Mouse (Mus musculus): ENCODE measurements around the gene Hoxa9. TPM values are rescaled to one million over a fixed set of nuclear protein-coding genes. Genes with fewer than 3 reads are reported as not detected.

Hoxa9 gene
- polyA plus RNA-seq, 1 experiment: not detected

- Histone ChIP-seq H3K4me1 (ENCODE audit: control insufficient read depth, insufficient read depth, low read length) (no peaks in the 10 kb centered on the region), H3K27ac (ENCODE audit: insufficient read depth, low read depth, low read length) (no peak overlapping the region), H3K4me3 (ENCODE audit: insufficient read depth, low read length) (no peak overlapping the region)
- TF ChIP-seq CTCF (IDR thresholded peaks at IDR 0.05; ENCODE audit: low read depth, low read length) (no peak), POLR2A (IDR thresholded peaks at IDR 0.05; ENCODE audit: borderline replicate concordance, low read depth, low read length) (no peak)
Measured at GRCm38 (mm10) chr6:52223939-52224760, 6.7 kb downstream of the Hoxa9 start.

GRCm38 (mm10) chr6:52222729-52223128, 8.2 kb downstream of the Hoxa9 start:
- H3K4me3 ChIP-seq (ENCODE audit: insufficient read depth, low read length): no peak overlapping the region
- TF ChIP-seq CTCF (IDR thresholded peaks at IDR 0.05; ENCODE audit: low read depth, low read length): no peak
- TF ChIP-seq POLR2A (IDR thresholded peaks at IDR 0.05; ENCODE audit: borderline replicate concordance, low read depth, low read length): no peak
- no peak overlapping the region for H3K27ac ChIP-seq (ENCODE audit: insufficient read depth, low read depth, low read length)
- no peaks in the 10 kb centered on the region for H3K4me1 ChIP-seq (ENCODE audit: control insufficient read depth, insufficient read depth, low read length)

GRCm38 (mm10) chr6:52221993-52222685, 8.8 kb downstream of the Hoxa9 start:
- peak overlapping the region; percentile 30 for H3K4me3 ChIP-seq (ENCODE audit: insufficient read depth, low read length)

GRCm38 (mm10) chr6:52221337-52221992, 9.4 kb downstream of the Hoxa9 start, which contains the start of gene Hoxa7:
Hoxa7 (minus strand) TSS chr6:52221854.
- TF ChIP-seq CTCF (IDR thresholded peaks at IDR 0.05; ENCODE audit: low read depth, low read length) (peak; percentile 65), POLR2A (IDR thresholded peaks at IDR 0.05; ENCODE audit: borderline replicate concordance, low read depth, low read length) (no peak)
- Histone ChIP-seq H3K27ac (ENCODE audit: insufficient read depth, low read depth, low read length) (no peak within 1 kb of the TSS), H3K4me1 (ENCODE audit: control insufficient read depth, insufficient read depth, low read length) (no peaks in the 10 kb centered on the region), H3K4me3 (ENCODE audit: insufficient read depth, low read length) (peak within 1 kb of the TSS; percentile 51)

More at GRCm38 (mm10) chr6:52221993-52222685, 8.8 kb downstream of the Hoxa9 start:
- Histone ChIP-seq H3K4me1 (ENCODE audit: control insufficient read depth, insufficient read depth, low read length) (no peaks in the 10 kb centered on the region), H3K27ac (ENCODE audit: insufficient read depth, low read depth, low read length) (no peak overlapping the region)
- TF ChIP-seq POLR2A (IDR thresholded peaks at IDR 0.05; ENCODE audit: borderline replicate concordance, low read depth, low read length): no peak
- TF ChIP-seq CTCF (IDR thresholded peaks at IDR 0.05; ENCODE audit: low read depth, low read length): no peak

- no peak for TF ChIP-seq CTCF (IDR thresholded peaks at IDR 0.05; ENCODE audit: low read depth, low read length)
- TF ChIP-seq POLR2A (IDR thresholded peaks at IDR 0.05; ENCODE audit: borderline replicate concordance, low read depth, low read length): no peak
- no peaks in the 10 kb centered on the region for H3K4me1 ChIP-seq (ENCODE audit: control insufficient read depth, insufficient read depth, low read length)
- H3K4me3 ChIP-seq (ENCODE audit: insufficient read depth, low read length): peak overlapping the region; percentile 51
- no peak overlapping the region for H3K27ac ChIP-seq (ENCODE audit: insufficient read depth, low read depth, low read length)
Measured at GRCm38 (mm10) chr6:52220865-52221310, 10.0 kb downstream of the Hoxa9 start.

DNA sequence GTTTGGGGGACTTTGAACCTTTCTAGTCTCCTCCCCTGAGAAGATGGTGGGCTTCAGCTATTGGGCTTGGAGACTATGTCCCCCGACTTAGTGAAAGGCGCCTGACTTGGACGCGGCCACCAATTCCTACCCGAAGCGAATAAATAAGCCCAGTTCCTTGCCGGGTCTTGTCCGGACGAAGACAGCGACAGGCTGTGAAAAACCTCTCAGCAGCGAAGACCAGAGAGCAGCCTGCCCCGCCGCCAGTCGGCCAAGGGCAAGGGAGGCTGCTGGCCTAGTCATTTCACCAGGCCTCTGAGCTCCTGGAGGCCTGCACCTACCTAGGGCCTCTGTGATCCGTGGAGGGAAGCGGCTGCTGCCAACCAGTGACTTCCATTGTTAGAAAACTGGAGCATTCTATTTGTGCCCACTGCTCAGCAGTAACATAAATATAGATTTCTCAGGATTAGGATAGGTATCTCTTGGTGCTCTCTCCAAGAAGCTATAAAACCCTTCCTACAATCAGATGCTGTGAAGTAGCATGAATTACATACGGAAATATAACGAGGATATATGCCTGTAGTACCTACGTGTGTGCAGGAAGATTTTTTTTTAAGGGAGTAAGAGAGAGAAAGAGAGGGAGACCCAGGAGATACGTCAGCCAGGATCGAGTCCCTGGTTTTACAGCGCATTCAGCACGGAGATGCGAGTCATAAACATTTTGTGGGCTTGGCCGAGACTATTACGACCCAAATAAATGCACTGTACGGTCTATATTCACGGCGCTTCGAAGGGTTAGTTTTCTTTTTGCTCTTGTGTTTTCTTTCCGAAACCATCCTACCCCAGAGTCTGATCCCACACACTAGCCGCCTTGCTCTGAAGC, 10.7 kb downstream of the Hoxa9 start:
- no peaks in the 10 kb centered on the region for H3K4me1 ChIP-seq (ENCODE audit: control insufficient read depth, insufficient read depth, low read length)
- TF ChIP-seq POLR2A (IDR thresholded peaks at IDR 0.05; ENCODE audit: borderline replicate concordance, low read depth, low read length) (no peak), CTCF (IDR thresholded peaks at IDR 0.05; ENCODE audit: low read depth, low read length) (no peak)
- H3K27ac ChIP-seq (ENCODE audit: insufficient read depth, low read depth, low read length): no peak overlapping the region
- H3K4me3 ChIP-seq (ENCODE audit: insufficient read depth, low read length): no peak overlapping the region

- Histone ChIP-seq H3K4me3 (ENCODE audit: insufficient read depth, low read length) (no peak overlapping the region), H3K27ac (ENCODE audit: insufficient read depth, low read depth, low read length) (no peak overlapping the region), H3K4me1 (ENCODE audit: control insufficient read depth, insufficient read depth, low read length) (no peaks in the 10 kb centered on the region)
- no peak for TF ChIP-seq CTCF (IDR thresholded peaks at IDR 0.05; ENCODE audit: low read depth, low read length)
- no peak for TF ChIP-seq POLR2A (IDR thresholded peaks at IDR 0.05; ENCODE audit: borderline replicate concordance, low read depth, low read length)
Measured at GRCm38 (mm10) chr6:52219234-52219942, 11.5 kb downstream of the Hoxa9 start.

GRCm38 (mm10) chr6:52218643-52219215, 12.2 kb downstream of the Hoxa9 start:
- TF ChIP-seq CTCF (IDR thresholded peaks at IDR 0.05; ENCODE audit: low read depth, low read length) (no peak), POLR2A (IDR thresholded peaks at IDR 0.05; ENCODE audit: borderline replicate concordance, low read depth, low read length) (no peak)
- no peaks in the 10 kb centered on the region for H3K4me1 ChIP-seq (ENCODE audit: control insufficient read depth, insufficient read depth, low read length)
- H3K27ac ChIP-seq (ENCODE audit: insufficient read depth, low read depth, low read length): no peak overlapping the region
- H3K4me3 ChIP-seq (ENCODE audit: insufficient read depth, low read length): no peak overlapping the region

Measured in bone marrow macrophage, adult 2 months (primary cell).